Mouse (Mus musculus) kidney, adult 11 months (tissue): Measurements from ENCODE around the gene Lin28b.
A peak's percentile ranks its signal among the peaks of the same experiment; 100 is the strongest.
"Not testable (repeated sequence)": the region's sequence is repeated elsewhere in the genome, so short reads cannot be mapped to it uniquely, and the experiment has no call there.

ENCODE experiments used
- DNase-seq: peaks from one replicate; pipeline ENCODE4 v3.0.0; 2022

Lin28b gene

GRCm38 (mm10) chr10:45410624-45411341, 75.4 kb downstream of the Lin28b start:
- no peak for DNase-seq

DNA sequence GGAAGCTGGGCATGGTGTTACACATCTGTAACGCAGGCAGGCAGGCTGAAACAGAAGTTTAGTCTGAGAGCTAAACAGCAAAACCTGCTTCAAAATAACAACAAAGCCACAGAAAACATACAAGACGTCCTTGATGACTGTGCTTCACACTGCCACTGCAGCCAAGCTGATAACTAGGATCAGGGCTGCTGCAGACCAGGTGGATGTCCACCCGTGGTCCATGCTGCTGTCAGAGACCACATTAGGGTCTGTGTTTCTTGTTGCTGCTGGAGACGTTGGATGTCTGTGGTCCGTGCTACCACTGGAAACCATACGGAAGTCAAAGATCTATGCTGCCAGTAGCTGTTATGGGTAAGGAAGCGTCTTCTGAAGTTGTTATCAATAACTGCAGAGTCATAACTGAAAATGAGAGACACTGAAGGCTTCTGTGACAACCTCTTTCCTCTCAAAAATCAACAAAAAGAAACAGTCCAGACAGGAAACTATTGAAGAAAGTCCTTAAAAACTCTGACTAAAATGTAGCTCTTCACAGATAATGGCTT, 86.4 kb downstream of the Lin28b start:
- no peak for DNase-seq

GRCm38 (mm10) chr10:45398211-45398610, 88.0 kb downstream of the Lin28b start:
- no peak for DNase-seq

GRCm38 (mm10) chr10:45382637-45382958, 103.6 kb downstream of the Lin28b start:
- no peak for DNase-seq

DNA sequence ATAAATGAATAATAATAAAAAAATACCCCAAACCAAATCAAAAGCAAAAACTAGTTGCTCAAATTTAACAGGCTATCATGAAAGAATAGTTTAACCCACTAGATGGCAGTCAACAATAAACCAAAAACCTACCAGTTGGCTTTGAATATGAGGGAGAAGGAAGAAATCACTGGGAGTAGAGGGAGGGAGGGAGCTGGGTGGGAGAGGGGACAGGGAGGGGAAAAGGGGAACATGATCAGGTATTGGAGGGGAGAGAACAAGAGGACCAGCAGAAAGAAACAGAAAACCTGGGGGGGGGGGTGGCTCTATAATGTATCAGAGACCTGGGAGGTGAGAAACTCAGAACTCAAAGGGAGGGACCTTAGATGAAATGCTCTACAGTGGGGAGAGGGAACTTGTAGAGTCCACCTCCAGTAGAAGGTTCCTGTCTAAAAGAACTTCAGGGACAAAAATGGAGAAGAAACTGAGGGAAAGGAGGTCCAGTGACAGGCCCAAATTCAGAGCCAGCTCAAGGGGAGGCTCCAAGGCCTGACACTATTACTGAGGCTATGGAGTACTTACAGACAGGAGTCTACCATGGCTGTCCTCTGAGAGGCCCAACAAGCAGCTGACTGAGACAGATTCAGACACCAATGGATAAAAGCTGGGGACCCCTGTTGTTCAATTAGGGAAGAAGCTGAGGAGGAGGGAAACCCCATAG, 104.1 kb downstream of the Lin28b start:
- no peak for DNase-seq

DNA sequence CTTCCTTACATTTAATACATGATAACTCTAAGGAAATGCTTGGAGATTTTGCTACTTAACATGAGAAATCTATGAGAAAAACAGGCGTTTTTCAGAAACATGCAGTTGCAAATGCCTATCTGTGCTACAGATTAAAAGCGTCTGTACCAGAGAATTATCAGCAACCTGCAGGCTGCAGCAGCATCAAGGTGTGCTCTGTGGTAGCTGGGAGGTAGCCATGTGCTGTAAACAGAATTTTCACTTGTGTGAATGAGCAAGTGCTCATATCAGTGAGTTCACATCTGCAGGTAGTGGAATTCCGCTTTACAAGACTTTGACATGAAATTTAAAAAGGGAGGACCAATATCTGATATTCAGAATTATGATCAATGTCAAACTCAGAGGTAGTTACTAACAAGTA, 107.9 kb downstream of the Lin28b start:
- DNase-seq = no peak

- peak; percentile 21 for DNase-seq
These were observed 113.1 kb downstream of the Lin28b start for GRCm38 (mm10) chr10:45372994-45373692.

DNA sequence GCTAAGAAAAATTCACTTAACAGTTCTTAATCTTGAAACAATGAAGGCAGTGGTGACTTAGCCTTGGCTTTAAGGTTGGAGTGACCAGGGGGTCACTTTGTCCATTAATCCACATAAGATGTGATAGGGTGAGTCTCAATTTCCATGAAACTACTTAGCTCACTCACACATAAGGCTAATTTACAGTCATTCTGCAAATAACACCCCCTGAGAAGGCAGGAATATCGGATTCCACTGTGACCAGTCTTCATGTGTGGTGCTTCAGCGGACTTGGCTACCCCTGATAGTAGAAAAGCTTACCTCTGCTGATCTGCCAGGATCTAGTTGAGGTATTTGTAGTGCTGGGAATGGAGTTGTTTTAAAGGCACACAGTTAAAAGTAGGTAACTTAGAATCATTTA, 115.7 kb downstream of the Lin28b start:
- DNase-seq = no peak

DNA sequence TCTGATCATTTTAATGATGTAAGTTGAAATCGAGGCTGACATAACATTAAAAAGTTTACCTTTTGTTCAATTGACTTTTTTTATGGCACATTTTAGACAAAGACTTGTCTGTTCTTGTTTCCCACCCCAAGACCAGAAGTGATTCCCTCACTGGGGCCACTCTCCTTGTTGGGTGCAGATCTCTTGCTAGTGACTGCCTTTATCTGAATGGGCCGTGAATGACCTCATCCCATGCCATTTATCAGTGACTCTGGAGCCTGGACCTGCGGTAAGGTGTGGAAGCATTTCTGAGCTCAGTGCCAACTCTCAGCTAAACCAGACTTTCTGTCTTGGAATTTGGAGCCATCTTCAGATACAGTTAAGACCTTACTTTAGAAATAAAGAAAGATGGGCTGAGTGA, 116.6 kb downstream of the Lin28b start:
- no peak for DNase-seq

- no peak for DNase-seq
These were observed 119.0 kb downstream of the Lin28b start for GRCm38 (mm10) chr10:45366987-45367705.

GRCm38 (mm10) chr10:45363396-45363795, 122.8 kb downstream of the Lin28b start:
- peak; percentile 4 for DNase-seq

DNA sequence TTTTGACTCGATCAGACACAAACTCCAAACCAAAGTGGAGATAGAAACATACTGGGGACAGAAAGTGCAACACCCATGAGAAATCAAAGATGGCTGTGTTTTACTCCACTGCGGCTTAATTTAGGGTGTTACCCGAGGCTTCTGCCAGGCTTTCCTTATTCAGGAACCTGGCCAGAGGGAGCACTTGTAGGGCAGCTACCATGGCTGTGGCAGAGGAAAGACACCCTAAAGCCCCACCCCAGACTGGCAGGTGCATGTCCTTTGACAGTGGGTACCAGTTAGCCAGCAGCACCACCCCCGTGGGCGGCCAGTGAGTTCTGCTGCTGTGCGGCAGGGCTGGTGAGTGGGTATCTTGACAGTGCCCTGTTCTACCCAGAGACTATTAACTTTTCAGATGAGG, 130.1 kb downstream of the Lin28b start:
- DNase-seq = no peak

DNA sequence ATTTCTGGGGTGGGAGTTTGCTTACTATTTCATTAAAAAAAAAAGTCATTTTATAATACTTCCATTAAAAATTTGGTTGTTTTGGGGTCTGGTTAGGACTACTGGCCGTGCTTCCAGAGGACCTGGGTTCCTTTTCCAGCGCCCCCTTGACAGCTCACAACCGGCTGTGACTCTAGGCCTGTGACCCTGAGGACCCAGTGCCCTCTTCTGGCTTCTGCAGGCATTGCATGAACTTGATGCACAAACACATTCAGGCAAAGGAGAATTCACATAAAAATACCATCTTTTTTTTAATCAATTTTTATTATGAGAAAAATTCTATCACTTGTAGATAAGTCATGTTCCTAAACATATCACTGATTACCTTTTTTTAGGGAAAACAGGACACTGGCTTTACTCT, 138.1 kb downstream of the Lin28b start:
- DNase-seq = not testable (repeated sequence)

DNA sequence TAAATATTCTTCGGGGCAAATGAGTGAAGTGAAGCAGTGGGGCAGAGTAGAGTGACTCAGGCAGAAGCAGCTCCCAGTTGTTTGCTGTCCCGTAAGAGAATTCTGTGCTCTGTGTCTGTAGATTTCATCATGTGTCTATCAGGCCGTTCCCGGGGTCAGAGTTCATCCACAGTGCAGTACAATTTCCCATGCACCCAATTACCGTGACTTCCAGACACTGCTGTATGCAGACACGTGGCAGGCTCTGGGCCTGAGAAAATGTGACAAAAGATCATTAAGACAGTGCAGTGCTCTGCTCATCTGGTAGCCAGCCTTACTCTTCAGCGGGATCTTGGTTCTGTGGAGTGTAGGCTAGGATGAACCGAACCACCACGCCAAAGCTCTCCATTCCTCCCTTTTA, 141.0 kb downstream of the Lin28b start:
- DNase-seq = no peak

DNA sequence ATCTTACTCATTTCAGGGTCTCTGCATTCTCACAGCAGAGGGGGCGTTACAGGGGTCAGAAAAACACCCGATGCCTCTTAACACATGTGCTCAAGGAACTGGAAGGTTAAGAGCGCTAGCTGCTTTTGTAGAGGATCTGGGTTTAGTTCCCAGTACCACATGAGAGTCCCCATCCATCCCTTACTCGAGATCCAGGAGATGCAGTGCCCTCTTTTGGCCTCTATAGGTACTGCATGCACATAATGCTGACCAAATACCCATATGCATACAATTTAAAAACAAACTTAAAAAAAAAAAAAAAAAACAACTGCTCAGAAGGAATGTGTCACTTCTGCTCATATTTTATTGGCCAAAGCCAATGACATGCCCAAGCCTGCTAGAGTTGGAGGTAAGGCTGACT, 141.8 kb downstream of the Lin28b start:
- DNase-seq = no peak

DNA sequence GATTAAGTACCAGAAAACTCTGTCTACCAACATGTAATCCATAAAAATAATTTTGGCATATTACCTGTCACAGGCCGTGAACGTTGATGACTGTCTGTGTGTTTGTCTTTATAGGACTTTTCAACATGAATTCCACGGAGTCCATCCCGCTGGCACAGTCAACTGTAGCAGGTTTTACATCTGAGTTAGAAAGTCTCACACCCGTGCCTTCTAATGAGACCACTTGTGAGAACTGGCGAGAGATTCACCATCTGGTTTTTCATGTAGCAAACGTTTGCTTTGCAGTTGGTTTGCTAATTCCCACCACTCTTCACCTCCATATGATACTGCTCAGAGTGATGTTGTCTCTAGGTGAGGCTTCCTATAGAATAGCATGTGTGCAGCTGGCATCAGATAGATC, 147.1 kb downstream of the Lin28b start:
- DNase-seq = no peak

DNA sequence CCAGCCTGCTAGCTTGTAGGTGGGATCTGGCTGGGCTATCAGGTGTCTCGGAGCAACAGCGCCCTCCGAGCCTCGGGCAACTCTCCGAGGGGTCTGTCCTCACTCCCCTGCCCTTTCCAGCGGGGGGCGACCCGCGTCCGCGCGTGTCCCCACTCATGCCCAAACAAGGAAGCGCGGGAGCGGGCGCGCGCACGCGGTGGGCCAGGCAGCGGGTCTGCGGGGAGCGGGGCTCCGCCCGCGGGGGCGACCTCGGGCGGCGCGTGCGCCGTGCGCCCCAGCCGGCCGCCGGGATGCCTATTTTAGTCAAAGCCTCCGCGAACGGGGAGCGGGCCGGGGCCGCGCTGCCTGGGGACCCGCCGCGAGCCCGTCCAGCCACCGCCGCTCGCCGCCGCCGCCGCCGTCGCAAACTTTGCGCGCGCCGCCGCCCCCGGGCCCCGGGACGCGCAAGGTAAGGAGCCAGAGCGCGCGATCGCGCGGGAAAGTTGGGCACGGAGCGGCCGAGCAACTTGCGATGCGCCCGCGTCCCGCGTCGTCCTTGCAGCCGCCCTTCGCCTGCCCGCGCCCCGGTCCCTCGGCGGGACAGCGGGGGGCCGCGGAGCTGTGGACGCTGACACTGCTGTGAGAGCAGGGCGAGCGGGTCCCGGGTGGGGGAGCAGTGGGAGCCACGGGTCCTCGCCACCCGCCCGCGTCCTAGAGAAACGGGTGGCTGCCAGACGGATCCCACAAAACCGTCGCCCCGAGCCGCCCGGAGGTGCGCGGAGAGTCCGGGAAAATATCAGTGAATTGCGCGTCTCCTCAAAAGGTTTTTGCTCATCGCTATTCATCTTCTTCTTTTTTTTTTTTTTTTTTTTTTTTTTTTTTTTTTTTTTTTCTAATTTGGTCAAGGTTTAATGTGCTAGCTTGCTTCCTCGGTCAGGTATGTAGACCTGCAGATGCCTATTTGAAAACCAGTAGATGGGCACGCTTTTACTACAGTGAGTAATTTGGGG, 150.5 kb downstream of the Lin28b start, which contains the start of gene Bves:
Gene Bves (plus strand): TSS at position 339 of the 989 bp plus-strand sequence.
- DNase-seq = no peak

DNA sequence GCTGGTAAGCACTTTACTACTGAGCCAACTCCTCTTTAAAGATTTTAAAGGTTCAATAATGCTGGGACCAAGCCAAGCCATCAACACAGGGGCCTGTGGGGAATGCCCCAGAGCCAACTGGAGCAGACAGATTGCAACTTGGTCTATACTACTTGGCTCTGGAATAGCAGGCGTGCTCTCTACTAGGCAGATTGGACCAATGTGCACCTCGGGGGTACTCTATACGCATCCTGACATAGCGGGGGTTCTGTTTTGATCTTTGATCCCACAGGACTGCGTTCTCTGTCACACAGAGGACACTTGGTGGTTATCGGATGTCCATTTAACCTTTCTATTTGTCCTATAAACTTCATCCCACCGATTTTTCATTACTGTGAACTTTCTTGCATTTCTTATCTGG, 151.3 kb downstream of the Lin28b start:
- no peak for DNase-seq

DNA sequence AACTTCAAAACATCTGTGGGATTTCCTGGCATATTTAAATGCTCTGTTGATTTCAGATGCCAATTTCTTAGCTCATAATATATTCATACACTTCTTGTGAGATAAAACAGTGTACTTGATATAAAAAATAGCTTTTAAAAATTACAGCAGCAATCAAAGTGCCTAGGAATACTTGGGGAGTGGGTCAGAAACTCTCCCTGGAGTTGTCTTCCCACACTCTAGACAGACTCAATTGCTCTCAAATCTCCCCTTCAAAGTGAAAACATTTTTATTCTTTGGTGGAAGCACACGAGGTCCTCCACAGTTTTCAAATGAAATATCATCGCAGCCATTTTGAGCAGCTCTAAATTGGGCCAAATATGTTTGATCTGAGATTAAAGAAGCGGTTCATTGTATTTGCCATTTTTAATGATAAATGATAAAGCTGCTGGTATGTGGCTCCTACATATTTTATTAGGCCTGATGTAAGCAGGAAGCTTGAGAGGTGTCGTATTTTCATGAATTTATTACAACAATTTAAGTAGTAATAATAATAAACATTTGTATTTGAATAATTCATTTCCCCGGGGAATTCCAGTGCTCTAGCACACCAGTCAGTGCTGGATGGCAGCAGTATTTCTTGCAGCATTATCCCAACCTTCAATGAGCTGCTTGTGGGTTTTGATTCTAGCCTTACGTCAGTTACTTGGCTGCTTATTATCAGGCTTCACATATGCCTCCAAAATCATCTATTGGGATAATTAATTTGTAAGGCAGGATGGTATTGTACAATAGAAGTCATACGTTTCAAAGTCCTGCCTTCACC, 157.8 kb downstream of the Lin28b start:
- no peak for DNase-seq
